Mouse (Mus musculus) hindbrain, embryonic 11.5 days (tissue): ENCODE results near the gene Gart. TPM values are rescaled to one million over a fixed set of nuclear protein-coding genes. Genes with fewer than 3 reads are reported as not detected.

Source experiments
- ATAC-seq: fragments of 200-750 bp; cut with Nextera tagmentation; 2 replicates; pipeline ENCODE4 v1.8.0; 2017; ENCODE audit warnings: mild to moderate bottlenecking, moderate TSS enrichment, moderate library complexity; ENCODE audit not compliant: low FRiP score
- DNase-seq: peaks from one replicate; pipeline ENCODE4 v3.0.0-alpha.2; 2015; ENCODE audit warnings: low spot score
- H3K27ac ChIP-seq: fragments of 300-500 bp; sonication (generic); 2 replicates; pipeline ENCODE4 v1.5.1; 2014; ENCODE audit warnings: mild to moderate bottlenecking, low read depth, low read length
- H3K27me3 ChIP-seq: fragments of 300-500 bp; sonication (generic); 2 replicates; pipeline ENCODE4 v1.6.1; 2014; ENCODE audit warnings: mild to moderate bottlenecking, low read length, moderate library complexity, mixed read lengths; ENCODE audit not compliant: control insufficient read depth, insufficient read depth
- H3K36me3 ChIP-seq: fragments of 300-500 bp; sonication (generic); 2 replicates; pipeline ENCODE4 v1.6.1; 2014; ENCODE audit warnings: mild to moderate bottlenecking, low read length, moderate library complexity, mixed read lengths; ENCODE audit not compliant: control insufficient read depth, insufficient read depth
- H3K4me1 ChIP-seq: fragments of 300-500 bp; sonication (generic); replicated peaks from 2 replicates; pipeline ENCODE4 v1.6.1; 2014; ENCODE audit warnings: low read length, mixed read lengths; ENCODE audit not compliant: control insufficient read depth, insufficient read depth
- H3K4me2 ChIP-seq: fragments of 300-500 bp; sonication (generic); replicated peaks from 2 replicates; pipeline ENCODE4 v1.6.1; 2014; ENCODE audit warnings: mild to moderate bottlenecking, low read depth, low read length
- H3K4me3 ChIP-seq: fragments of 300-500 bp; sonication (generic); 2 replicates; pipeline ENCODE4 v1.5.1; 2014; ENCODE audit warnings: low read depth, low read length
- H3K9ac ChIP-seq: fragments of 300-500 bp; sonication (generic); 2 replicates; pipeline ENCODE4 v1.6.1; 2014; ENCODE audit warnings: low read depth, low read length
- H3K9me3 ChIP-seq: fragments of 300-500 bp; sonication (generic); 2 replicates; pipeline ENCODE4 v1.6.1; 2016; ENCODE audit warnings: low read length; ENCODE audit not compliant: control insufficient read depth
- WGBS: fragments of 180-500 bp; shearing (Covaris S2); extraction: QIAGEN DNeasy Blood & Tissue Kit; methylation state at CpG from one replicate; pipeline ENCODE4 v1.1.7; 2014; 5-methylcytosine and 5-hydroxymethylcytosine counted together
- polyA plus RNA-seq: library from polyadenylated mRNA; unstranded; fragments of >200 nt; fragmentation: Nextera tagmentation; extraction: Ambion mirVana; gene quantifications from 2 replicates; pipeline ENCODE4 v1.2.1, GENCODE M21; 2014

The Gart gene
- polyA plus RNA-seq: 82.5 and 94.2 TPM in 2 replicates

GRCm38 (mm10) chr16:91646681-91647419 is at the start of gene Gart:
Gene Gart, minus strand, starts transcription at chr16:91646952.
- no peaks in the 10 kb centered on the region for H3K36me3 ChIP-seq
- DNase-seq: peak; percentile 91
- peak within 1 kb of the TSS; percentile 90 for H3K4me2 ChIP-seq
- H3K9me3 ChIP-seq: no peaks in the 10 kb centered on the region
- H3K4me1 ChIP-seq: 0 out of 2 replicates have a peak, but pooled peaks cover 4% of the 10 kb centered on the region
- peak within 1 kb of the TSS; percentile 88 for H3K9ac ChIP-seq
- no peaks in the 10 kb centered on the region for H3K27me3 ChIP-seq
- H3K27ac ChIP-seq: peak within 1 kb of the TSS; percentile 95
- peak within 1 kb of the TSS; percentile 84 for H3K4me3 ChIP-seq
- ATAC-seq: peak; percentile 85
- under 1% methylated on average over 54 of the region's 59 CpGs for WGBS

DNA sequence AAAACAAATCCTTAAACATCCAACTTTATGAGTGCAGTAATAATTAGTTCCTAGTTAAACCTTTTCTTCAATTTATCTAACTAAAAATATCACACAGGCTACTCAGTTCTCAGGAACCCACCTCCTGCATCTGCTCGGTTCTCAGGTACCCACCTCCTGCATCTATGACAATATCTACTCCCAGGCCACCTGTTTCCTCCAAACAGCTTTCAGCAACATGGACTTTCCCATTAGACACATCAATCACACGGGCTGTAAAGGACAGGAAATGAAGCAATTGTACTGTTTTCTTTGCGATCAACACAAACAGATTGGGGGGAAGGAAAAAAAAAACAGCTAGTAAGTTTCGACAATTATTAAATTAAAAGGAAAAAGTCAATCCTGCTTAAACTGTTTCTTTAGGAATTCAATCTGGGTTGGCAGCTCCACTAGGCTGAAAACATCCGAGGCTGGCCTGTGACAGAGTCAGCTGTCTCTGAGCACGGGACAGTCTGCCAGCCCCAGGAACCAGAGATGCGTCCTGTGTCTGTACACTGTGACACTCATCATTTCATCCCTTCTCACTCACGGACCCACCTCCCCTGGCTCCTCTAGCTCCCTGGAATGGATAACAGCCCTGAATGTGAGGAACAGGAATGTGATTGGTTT is 48.5 kb upstream of the Gart start:
- Histone ChIP-seq H3K4me1 (no peaks in the 10 kb centered on the region), H3K9ac (no peak overlapping the region), H3K36me3 (peaks cover 2% of the 10 kb centered on the region; the same call in 1 of the 2 replicates), H3K4me3 (no peak overlapping the region), H3K9me3 (no peaks in the 10 kb centered on the region), H3K27me3 (no peaks in the 10 kb centered on the region), H3K4me2 (no peak overlapping the region), H3K27ac (no peak overlapping the region)
- 68% methylated on average over 8 of the region's 8 CpGs for WGBS
- ATAC-seq (no peak), DNase-seq (no peak)

GRCm38 (mm10) chr16:91694455-91695084 is 47.8 kb upstream of the Gart start:
- H3K4me2 ChIP-seq: no peak overlapping the region
- ATAC-seq (peak; percentile 83), DNase-seq (peak; percentile 87)
- H3K36me3 ChIP-seq: no peaks in the 10 kb centered on the region
- no peaks in the 10 kb centered on the region for H3K27me3 ChIP-seq
- WGBS: 37% methylated on average over 14 of the region's 14 CpGs
- no peak overlapping the region for H3K27ac ChIP-seq
- H3K9me3 ChIP-seq: no peaks in the 10 kb centered on the region
- no peak overlapping the region for H3K9ac ChIP-seq
- H3K4me1 ChIP-seq: no peaks in the 10 kb centered on the region
- no peak overlapping the region for H3K4me3 ChIP-seq

- Histone ChIP-seq H3K4me2 (no peak overlapping the region), H3K27ac (no peak overlapping the region), H3K27me3 (no peaks in the 10 kb centered on the region), H3K9ac (no peak overlapping the region), H3K36me3 (no peaks in the 10 kb centered on the region), H3K4me1 (0 out of 2 replicates have a peak, but pooled peaks cover 2% of the 10 kb centered on the region), H3K9me3 (no peaks in the 10 kb centered on the region), H3K4me3 (no peak overlapping the region)
- ATAC-seq: no peak
- DNase-seq: no peak
- WGBS: 55% methylated on average over 7 of the region's 7 CpGs
Measured at GRCm38 (mm10) chr16:91689791-91690190, 43.0 kb upstream of the Gart start.

- H3K27ac ChIP-seq: peak within 1 kb of the TSS; percentile 85
- H3K9ac ChIP-seq: peak within 1 kb of the TSS; percentile 87
- 0 out of 2 replicates have a peak, but pooled peaks cover 2% of the 10 kb centered on the region for H3K4me1 ChIP-seq
- H3K27me3 ChIP-seq: no peaks in the 10 kb centered on the region
- ATAC-seq (peak; percentile 99), DNase-seq (peak; percentile 97)
- under 1% methylated on average over 60 of the region's 71 CpGs for WGBS
- peak within 1 kb of the TSS; percentile 87 for H3K4me3 ChIP-seq
- H3K4me2 ChIP-seq: peak within 1 kb of the TSS; percentile 83
- H3K9me3 ChIP-seq: no peaks in the 10 kb centered on the region
- no peaks in the 10 kb centered on the region for H3K36me3 ChIP-seq
Measured at GRCm38 (mm10) chr16:91688619-91689334, 42.0 kb upstream of the Gart start, which contains the start of gene Donson. Gene Donson, minus strand, starts transcription at chr16:91688770.

GRCm38 (mm10) chr16:91688023-91688618 is 41.4 kb upstream of the Gart start:
- Histone ChIP-seq H3K4me3 (peak overlapping the region; percentile 87), H3K9ac (peak overlapping the region; percentile 87), H3K27me3 (no peaks in the 10 kb centered on the region), H3K27ac (peak overlapping the region; percentile 85), H3K4me2 (peak overlapping the region; percentile 83), H3K4me1 (0 out of 2 replicates have a peak, but pooled peaks cover 2% of the 10 kb centered on the region), H3K36me3 (no peaks in the 10 kb centered on the region), H3K9me3 (no peaks in the 10 kb centered on the region)
- ATAC-seq (peak; percentile 72), DNase-seq (no peak)
- 2% methylated on average over 50 of the region's 51 CpGs for WGBS

DNA sequence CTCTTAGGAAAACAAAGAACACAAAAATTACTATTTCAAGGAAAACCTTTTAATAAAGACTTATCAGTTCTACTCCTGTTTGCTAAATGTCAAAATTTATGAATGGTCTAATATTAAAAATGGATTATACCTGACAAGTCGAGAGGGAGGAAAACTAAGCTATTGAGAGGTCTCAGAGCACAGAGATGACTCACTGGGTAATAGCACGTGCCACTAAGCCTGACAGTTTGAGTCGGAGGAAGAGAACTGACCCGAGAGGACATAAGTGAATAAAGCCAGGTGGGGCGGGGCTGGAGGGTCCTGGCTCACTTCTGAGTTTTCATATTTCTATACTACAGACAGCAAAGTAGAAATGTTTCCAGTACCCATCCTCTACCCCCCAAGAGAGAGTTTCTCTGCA is 39.6 kb upstream of the Gart start:
- no peak overlapping the region for H3K9ac ChIP-seq
- H3K9me3 ChIP-seq: no peaks in the 10 kb centered on the region
- no peak overlapping the region for H3K4me2 ChIP-seq
- DNase-seq (no peak), ATAC-seq (no peak)
- 0 out of 2 replicates have a peak, but pooled peaks cover 2% of the 10 kb centered on the region for H3K4me1 ChIP-seq
- H3K4me3 ChIP-seq: no peak overlapping the region
- H3K27ac ChIP-seq: no peak overlapping the region
- H3K36me3 ChIP-seq: peaks cover 4% of the 10 kb centered on the region; the same call in 1 of the 2 replicates
- 88% methylated on average over 5 of the region's 5 CpGs for WGBS
- H3K27me3 ChIP-seq: no peaks in the 10 kb centered on the region

GRCm38 (mm10) chr16:91685526-91685925 is 38.8 kb upstream of the Gart start:
- H3K36me3 ChIP-seq: peaks cover 4% of the 10 kb centered on the region; the same call in 1 of the 2 replicates
- 0 out of 2 replicates have a peak, but pooled peaks cover 2% of the 10 kb centered on the region for H3K4me1 ChIP-seq
- DNase-seq (no peak), ATAC-seq (no peak)
- no peak overlapping the region for H3K4me2 ChIP-seq
- no peak overlapping the region for H3K9ac ChIP-seq
- no peaks in the 10 kb centered on the region for H3K9me3 ChIP-seq
- H3K4me3 ChIP-seq: no peak overlapping the region
- no peak overlapping the region for H3K27ac ChIP-seq
- no peaks in the 10 kb centered on the region for H3K27me3 ChIP-seq
- 89% methylated on average over 5 of the region's 5 CpGs for WGBS
